Mouse (Mus musculus) heart, embryonic 16.5 days (tissue): ENCODE data around the gene Inpp4b. TPM values are rescaled to one million over a fixed set of nuclear protein-coding genes. Genes with fewer than 3 reads are reported as not detected.

ENCODE experiments used
- ATAC-seq: fragments of 200-750 bp; cut with Nextera tagmentation; replicated peaks from 2 replicates; pipeline ENCODE4 v1.8.0; 2017; ENCODE audit warnings: moderate number of reproducible peaks; ENCODE audit not compliant: insufficient read depth, low FRiP score; ENCODE audit errors: extremely low read depth
- H3K27ac ChIP-seq: fragments of 300-500 bp; sonication (generic); 2 replicates; pipeline ENCODE4 v1.5.1; 2014; ENCODE audit warnings: mild to moderate bottlenecking, low read length, control low read depth, moderate library complexity
- H3K27me3 ChIP-seq: fragments of 300-500 bp; sonication (generic); 2 replicates; pipeline ENCODE4 v1.6.1; 2014; ENCODE audit warnings: low read length, mixed read lengths; ENCODE audit not compliant: control insufficient read depth, insufficient read depth
- H3K36me3 ChIP-seq: fragments of 300-500 bp; sonication (generic); 2 replicates; pipeline ENCODE4 v1.6.1; 2014; ENCODE audit not compliant: control insufficient read depth, insufficient read depth
- H3K4me1 ChIP-seq: fragments of 300-500 bp; sonication (generic); 2 replicates; pipeline ENCODE4 v1.6.1; 2014; ENCODE audit warnings: low read length, mixed read lengths; ENCODE audit not compliant: control insufficient read depth, insufficient read depth
- H3K4me2 ChIP-seq: fragments of 300-500 bp; sonication (generic); 2 replicates; pipeline ENCODE4 v1.6.1; 2014; ENCODE audit warnings: low read depth, mild to moderate bottlenecking, control low read depth, low read length
- H3K4me3 ChIP-seq: fragments of 300-500 bp; sonication (generic); 2 replicates; pipeline ENCODE4 v1.5.1; 2014; ENCODE audit warnings: mild to moderate bottlenecking, control low read depth, low read length
- H3K9ac ChIP-seq: fragments of 300-500 bp; sonication (generic); 2 replicates; pipeline ENCODE4 v1.6.1; 2014; ENCODE audit warnings: low read length, control low read depth
- H3K9me3 ChIP-seq: fragments of 300-500 bp; sonication (generic); replicated peaks from 2 replicates; pipeline ENCODE4 v1.6.1; 2016; ENCODE audit warnings: low read length; ENCODE audit not compliant: control insufficient read depth
- WGBS: fragments of 180-500 bp; shearing (Covaris S2); extraction: QIAGEN DNeasy Blood & Tissue Kit; methylation state at CpG from one replicate; pipeline ENCODE4 v1.1.7; 2014; 5-methylcytosine and 5-hydroxymethylcytosine counted together
- polyA plus RNA-seq: library from polyadenylated mRNA; unstranded; fragments of >200 nt; fragmentation: Nextera tagmentation; extraction: Ambion mirVana; gene quantifications from 2 replicates; pipeline ENCODE4 v1.2.1, GENCODE M21; 2015

The Inpp4b gene
- polyA plus RNA-seq, 1 experiment from 2014 or later = 12.2 TPM

- ATAC-seq = no peak
- WGBS = 82% methylated on average over 4 of the region's 4 CpGs
- Histone ChIP-seq H3K27me3 (no peaks in the 10 kb centered on the region), H3K4me1 (no peaks in the 10 kb centered on the region), H3K4me3 (no peak overlapping the region), H3K36me3 (no peaks in the 10 kb centered on the region), H3K4me2 (no peak overlapping the region), H3K27ac (no peak overlapping the region), H3K9ac (no peak overlapping the region), H3K9me3 (no peaks in the 10 kb centered on the region)
Observed at GRCm38 (mm10) chr8:81643030-81643429, 300.7 kb downstream of the Inpp4b start.

DNA sequence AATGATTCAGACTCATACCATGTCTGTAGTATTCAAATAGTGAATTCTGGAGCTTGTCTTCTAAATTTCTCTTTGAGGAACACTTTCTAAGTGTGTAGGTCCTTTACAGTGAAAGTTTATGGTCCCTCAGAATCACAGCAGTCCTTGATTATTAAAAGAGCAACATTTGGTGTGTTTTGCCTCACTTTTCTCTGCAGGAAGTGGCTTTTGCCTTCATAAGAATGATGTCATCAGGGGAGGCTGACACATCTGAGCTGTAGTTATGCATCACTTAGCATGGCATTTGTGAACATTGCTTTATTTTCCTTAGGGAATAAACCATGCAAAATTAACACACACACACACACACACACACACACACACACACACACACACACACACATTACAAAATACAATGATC is 349.8 kb downstream of the Inpp4b start:
- no peak overlapping the region for H3K4me2 ChIP-seq
- no peaks in the 10 kb centered on the region for H3K27me3 ChIP-seq
- no peak overlapping the region for H3K27ac ChIP-seq
- no peak overlapping the region for H3K4me3 ChIP-seq
- no peaks in the 10 kb centered on the region for H3K4me1 ChIP-seq
- H3K9me3 ChIP-seq = no peaks in the 10 kb centered on the region
- ATAC-seq = no peak
- H3K9ac ChIP-seq = no peak overlapping the region
- H3K36me3 ChIP-seq = no peaks in the 10 kb centered on the region

DNA sequence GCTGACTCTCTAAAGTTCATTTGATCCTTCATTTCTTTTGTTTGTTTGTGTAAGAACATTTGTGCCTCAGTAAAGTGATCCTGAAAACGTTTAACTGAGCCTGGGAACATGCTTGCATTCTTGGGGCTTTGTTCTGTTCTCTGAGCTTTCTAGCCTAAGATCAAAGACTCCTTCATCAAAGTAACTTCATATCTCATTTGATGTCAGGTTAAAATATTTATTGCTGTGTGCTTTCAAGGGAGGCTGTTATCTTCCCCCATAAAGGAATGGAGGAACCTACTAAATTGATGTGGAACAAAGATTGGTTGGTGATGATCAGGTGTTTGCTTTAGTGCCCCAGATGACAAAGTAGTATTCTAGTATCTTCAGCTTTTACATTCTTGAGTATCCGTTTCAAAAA is 352.5 kb downstream of the Inpp4b start:
- WGBS = 40% methylated on average over 2 of the region's 2 CpGs
- Histone ChIP-seq H3K4me3 (no peak overlapping the region), H3K9ac (no peak overlapping the region), H3K27ac (no peak overlapping the region), H3K36me3 (no peaks in the 10 kb centered on the region), H3K9me3 (no peaks in the 10 kb centered on the region), H3K4me2 (no peak overlapping the region), H3K4me1 (no peaks in the 10 kb centered on the region), H3K27me3 (no peaks in the 10 kb centered on the region)
- ATAC-seq = no peak

GRCm38 (mm10) chr8:81702038-81702437 is 359.7 kb downstream of the Inpp4b start:
- Histone ChIP-seq H3K27me3 (no peaks in the 10 kb centered on the region), H3K9me3 (no peaks in the 10 kb centered on the region), H3K4me2 (no peak overlapping the region), H3K9ac (no peak overlapping the region), H3K36me3 (no peaks in the 10 kb centered on the region), H3K4me3 (no peak overlapping the region), H3K4me1 (no peaks in the 10 kb centered on the region), H3K27ac (no peak overlapping the region)
- no peak for ATAC-seq
- WGBS = 72% methylated on average over 1 of the region's 1 CpGs

DNA sequence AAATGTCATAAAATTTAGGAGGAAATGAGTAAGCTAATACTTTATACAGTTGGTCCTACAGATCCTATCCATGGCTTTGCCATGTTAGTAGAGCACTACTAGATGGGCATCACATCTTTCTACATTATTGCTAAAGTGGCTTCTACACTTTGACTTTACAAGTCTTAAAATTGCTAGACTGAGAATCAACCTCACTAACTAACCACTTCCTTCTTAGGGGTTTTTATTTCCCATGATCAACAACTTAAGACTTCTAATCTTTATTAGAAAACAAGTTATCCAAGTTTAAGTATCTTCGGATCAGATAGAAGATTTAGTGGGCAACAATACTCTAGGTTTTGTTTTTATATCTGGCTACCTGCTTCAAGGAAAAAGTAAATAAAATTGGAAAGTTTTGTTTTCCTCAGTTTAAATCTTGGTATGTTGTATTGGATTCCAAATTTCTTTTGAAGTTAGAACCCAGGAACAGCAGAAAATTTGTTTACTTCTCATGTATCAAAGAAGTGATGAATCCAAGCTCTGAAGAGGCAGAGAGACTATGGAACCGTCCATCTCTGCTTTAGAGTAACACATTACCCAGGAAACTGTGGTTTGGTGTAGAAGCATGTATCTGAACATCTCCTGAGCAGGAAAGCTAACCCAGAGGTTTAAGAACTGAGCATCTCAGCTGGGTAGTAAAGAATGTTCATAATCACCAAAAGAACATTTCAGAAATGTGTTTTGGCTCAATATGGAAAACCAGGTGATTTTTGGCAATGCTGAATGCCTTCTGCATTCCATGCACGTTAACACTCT is 361.4 kb downstream of the Inpp4b start:
- Histone ChIP-seq H3K9ac (no peak overlapping the region), H3K27ac (no peak overlapping the region), H3K36me3 (no peaks in the 10 kb centered on the region), H3K4me1 (no peaks in the 10 kb centered on the region), H3K27me3 (no peaks in the 10 kb centered on the region), H3K9me3 (no peaks in the 10 kb centered on the region), H3K4me3 (no peak overlapping the region), H3K4me2 (no peak overlapping the region)
- no peak for ATAC-seq
- WGBS = 66% methylated on average over 3 of the region's 3 CpGs

GRCm38 (mm10) chr8:81707436-81707835 is 365.1 kb downstream of the Inpp4b start:
- Histone ChIP-seq H3K4me1 (no peaks in the 10 kb centered on the region), H3K27ac (no peak overlapping the region), H3K36me3 (no peaks in the 10 kb centered on the region), H3K4me3 (no peak overlapping the region), H3K27me3 (no peaks in the 10 kb centered on the region), H3K9me3 (no peaks in the 10 kb centered on the region), H3K4me2 (no peak overlapping the region), H3K9ac (no peak overlapping the region)
- ATAC-seq = no peak
- WGBS = 63% methylated on average over 1 of the region's 1 CpGs

DNA sequence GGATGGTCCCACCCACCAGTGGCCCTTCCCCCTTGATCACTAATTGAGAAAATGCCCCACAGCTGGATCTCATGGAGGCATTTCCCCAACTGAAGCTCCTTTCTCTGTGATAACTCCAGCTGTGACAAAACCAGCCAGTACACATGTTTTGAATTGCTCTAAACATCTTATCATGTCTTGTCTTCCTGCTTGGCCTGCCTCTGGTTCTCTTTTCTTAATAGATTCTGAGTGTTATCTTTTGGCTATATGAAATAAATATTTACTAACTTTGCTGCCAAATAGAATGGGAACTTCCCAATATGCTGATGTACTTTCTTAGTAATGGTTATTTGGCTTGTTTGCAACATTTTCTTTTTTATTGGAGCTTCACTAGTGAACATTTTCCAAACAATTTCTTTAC is 389.0 kb downstream of the Inpp4b start:
- no peak overlapping the region for H3K4me2 ChIP-seq
- H3K27ac ChIP-seq = no peak overlapping the region
- no peaks in the 10 kb centered on the region for H3K36me3 ChIP-seq
- H3K9me3 ChIP-seq = no peaks in the 10 kb centered on the region
- no peak overlapping the region for H3K4me3 ChIP-seq
- no peak for ATAC-seq
- no peak overlapping the region for H3K9ac ChIP-seq
- no peaks in the 10 kb centered on the region for H3K27me3 ChIP-seq
- H3K4me1 ChIP-seq = no peaks in the 10 kb centered on the region

- Histone ChIP-seq H3K4me2 (no peak overlapping the region), H3K4me3 (no peak overlapping the region), H3K9ac (no peak overlapping the region), H3K36me3 (no peaks in the 10 kb centered on the region), H3K27ac (no peak overlapping the region), H3K9me3 (no peaks in the 10 kb centered on the region), H3K27me3 (no peaks in the 10 kb centered on the region), H3K4me1 (no peaks in the 10 kb centered on the region)
- 82% methylated on average over 2 of the region's 2 CpGs for WGBS
- ATAC-seq = no peak
Observed at GRCm38 (mm10) chr8:81735655-81736054, 393.3 kb downstream of the Inpp4b start.

DNA sequence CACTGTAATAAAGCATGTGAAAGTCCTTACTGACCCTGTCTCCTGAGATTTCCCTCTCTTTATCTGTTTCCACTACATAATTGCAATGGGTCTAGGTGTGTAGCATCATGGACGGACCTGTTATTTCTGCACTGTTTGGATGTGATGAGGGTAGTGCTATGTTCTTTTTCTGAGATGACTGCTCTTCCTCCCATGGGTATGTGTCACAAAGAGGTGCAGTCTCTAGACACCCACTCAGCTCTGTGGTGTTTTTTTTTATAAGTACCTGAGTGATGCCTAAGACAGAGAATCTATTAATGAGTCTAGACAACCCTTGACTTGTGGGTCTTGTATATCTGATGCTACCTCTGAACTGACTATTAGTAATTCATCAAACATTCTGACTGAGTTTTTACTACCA is 393.7 kb downstream of the Inpp4b start:
- Histone ChIP-seq H3K36me3 (no peaks in the 10 kb centered on the region), H3K4me3 (no peak overlapping the region), H3K4me2 (no peak overlapping the region), H3K27me3 (no peaks in the 10 kb centered on the region), H3K27ac (no peak overlapping the region), H3K9ac (no peak overlapping the region), H3K4me1 (no peaks in the 10 kb centered on the region), H3K9me3 (no peaks in the 10 kb centered on the region)
- no peak for ATAC-seq
- WGBS = 96% methylated on average over 1 of the region's 1 CpGs
